Mouse (Mus musculus): ENCODE results near the gene Gm49373.

The Gm49373 gene

DNA sequence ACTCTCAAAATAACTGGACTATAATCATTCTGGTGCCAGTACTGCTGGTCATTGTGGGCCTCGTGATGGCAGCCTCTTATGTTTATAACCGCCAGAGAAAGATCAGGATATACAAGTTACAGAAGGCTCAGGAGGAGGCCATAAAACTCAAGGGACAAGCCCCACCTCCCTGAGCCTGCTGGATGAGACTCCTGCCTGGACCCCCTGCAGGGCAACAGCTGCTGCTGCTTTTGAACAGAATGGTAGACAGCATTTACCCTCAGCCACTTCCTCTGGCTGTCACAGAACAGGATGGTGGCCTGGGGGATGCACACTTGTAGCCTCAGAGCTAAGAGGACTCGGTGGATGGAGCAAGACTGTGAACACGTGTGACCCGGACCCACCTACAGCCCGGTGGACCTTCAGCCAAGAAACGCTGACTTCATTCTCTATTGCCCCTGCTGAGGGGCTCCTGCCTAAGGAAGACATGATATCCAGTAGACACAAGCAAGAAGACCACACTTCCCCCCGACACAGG lies 45.1 kb downstream of the Gm49373 start:
- DNase-seq (ENCODE audit: low spot score) = no peak

DNA sequence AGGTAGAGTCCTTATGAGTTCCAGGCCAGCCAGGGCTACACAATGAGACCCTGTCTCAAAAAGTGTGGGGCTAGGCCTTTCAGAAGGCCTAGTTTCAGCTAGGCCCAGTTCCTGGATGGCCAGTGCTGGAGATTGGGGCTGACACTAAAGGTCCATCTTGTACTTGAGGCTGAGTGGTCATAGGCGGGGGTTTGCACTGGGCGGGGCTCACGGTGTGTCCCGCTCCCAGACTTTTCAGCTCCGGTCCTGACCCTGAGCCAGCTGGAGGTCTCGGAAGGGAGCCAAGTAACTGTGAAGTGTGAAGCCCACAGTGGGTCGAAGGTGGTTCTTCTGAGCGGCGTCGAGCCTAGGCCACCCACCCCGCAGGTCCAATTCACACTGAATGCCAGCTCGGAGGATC lies 46.0 kb downstream of the Gm49373 start:
- no peak for DNase-seq (ENCODE audit: low spot score)

DNA sequence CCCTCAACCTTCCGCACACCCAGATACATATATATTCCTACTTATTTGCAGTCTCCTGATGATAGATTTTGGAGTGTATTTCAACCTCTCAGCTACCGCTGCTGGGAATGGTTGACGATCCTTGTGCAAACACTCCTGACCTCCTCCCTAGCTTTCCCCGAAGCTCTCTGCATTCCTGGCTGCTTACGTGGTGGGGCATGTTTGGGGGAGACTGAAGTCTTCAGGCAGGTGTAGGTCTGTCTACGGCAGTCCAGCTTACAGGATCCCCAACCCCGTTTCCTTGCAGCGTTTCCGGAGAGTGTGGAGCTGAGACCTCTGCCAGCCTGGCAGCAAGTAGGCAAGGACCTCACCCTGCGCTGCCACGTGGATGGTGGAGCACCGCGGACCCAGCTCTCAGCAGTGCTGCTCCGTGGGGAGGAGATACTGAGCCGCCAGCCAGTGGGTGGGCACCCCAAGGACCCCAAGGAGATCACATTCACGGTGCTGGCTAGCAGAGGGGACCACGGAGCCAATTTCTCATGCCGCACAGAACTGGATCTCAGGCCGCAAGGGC lies 47.6 kb downstream of the Gm49373 start:
- DNase-seq (ENCODE audit: low spot score) = no peak

DNA sequence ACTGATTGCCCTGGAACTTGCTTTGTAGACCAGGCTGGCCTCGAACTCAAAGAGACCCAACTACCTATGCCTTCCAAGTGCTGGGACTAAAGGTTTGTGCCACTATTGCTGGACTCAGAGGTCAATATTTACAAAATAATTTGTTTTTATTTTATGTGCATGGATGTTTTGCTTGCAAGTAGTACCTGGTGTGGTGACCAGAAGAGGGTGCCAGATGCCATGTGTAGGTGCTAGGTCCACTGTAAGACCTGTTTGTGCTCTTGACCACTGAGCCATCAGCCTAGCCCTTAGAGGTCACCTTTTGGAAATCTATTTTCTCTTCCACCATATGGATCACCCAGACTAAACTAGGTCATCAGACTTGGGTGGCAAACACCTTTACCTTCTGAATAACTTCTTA lies 50.2 kb downstream of the Gm49373 start:
- DNase-seq (ENCODE audit: low spot score) = no peak

DNA sequence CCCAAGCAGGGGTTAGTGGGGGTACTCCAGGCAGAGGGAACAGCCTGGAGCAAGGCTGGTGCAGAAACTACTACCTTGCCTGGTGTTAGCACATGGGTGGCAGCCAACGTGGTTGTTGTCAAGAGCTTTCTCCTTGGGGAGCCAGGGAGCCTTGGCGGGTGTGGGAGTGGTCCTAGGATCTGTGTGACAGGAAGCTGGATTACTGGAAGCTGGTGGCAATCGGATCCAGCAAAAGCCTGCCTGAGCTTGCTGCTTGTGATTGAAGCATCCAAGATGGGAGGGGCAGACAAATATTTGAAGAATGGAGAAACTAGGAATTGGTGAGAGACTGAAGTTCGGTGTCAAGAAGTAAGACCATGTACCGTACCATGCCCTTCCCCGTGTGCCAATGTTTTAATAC lies 50.6 kb downstream of the Gm49373 start:
- DNase-seq (ENCODE audit: low spot score) = no peak

DNA sequence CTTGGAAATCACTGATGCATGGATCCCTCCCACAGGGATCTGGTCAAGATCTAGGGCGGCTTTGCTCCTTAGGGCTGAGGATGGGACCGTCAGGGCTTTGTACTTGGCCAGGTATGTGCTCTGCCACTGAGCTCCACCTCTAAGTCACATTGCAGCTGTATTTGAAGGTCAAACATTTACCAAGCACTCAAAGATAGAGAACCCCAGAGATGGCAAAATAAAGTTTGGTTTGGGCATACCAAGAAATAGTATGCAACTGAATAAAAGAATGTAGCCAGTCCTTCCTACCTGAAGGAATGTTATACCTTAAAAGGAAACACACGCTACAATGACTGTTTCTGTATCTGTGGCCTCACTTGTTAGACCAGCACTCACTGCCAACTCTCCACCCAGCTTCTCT lies 51.5 kb downstream of the Gm49373 start:
- DNase-seq (ENCODE audit: low spot score) = no peak

DNA sequence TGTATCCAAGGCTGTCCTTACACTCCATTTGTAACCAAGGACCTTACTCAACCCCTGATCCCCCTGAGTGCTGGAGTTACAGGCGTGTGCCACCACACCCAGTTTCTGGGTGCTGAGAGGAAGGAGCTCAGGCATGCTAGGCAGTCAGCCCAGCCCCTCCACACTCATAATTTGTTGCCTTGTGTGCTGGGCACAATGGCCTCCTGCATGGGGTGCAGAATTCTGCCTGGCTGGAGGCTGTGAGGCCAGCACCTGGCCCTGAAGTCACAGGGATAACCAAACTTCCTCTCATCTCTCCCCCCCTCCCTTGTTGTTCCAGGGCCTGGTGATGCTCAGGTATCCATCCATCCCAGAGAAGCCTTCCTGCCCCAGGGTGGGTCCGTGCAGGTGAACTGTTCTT lies 54.3 kb downstream of the Gm49373 start:
- no peak for DNase-seq (ENCODE audit: low spot score)

DNA sequence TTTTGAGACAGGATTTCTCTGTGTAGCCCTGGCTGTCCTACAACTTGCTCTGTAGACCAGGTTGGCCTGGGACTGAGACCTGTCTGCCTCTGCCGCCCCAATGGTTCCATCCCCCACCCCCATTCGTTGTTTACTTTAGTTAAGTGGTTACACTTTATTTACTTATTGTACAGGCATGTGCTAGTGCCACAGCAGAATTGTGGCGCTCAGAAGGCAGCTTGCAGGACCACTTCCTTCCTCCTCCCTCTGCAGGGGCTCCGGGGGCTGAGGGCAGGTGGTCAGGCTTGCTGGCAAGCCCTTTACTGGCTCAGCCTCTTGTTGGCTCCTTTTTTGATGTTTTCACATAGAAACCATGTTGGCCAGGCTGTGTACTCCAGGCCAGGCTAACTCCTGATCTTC lies 55.7 kb downstream of the Gm49373 start:
- no peak for DNase-seq (ENCODE audit: low spot score)

DNA sequence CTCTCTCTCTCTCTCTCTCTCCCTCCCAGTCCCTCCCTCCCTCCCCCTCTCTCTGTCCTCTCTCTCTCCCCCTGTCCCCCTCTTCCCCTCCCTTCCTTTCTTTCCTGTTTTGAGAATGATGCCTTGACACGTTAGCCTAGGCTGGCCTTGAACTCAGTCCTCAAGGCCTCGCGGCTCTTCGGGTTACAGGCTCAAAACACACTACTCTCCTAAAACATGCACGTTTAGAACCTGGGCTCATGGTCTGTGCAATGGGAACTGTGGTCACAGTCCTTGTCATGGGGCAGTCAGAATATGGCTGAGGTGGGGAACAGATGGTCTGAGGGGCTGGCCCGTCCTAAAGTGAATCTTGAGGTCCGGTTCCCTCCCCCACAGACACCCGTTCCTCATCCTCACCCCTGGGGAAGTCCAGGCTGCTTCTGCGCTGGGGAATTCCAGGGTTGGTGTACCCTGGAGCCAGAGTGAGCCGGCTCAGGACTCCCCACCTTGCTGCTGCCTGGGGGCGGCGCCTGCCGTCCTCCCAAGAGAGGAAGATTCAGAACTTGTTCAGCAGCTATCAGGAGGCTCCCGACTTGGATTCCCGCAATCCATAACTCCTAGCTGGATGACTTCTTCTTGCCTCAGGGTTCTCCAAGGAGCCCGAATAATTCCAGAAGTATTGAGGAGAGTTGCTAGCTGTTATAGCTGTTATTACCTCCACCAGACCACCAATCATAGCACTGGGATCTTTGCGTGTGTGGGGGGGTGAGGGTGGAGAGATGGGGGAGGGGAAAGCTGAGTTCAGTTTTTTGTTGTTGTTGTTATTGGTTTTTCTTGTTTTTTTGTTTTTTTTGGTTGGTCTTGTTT lies 56.3 kb downstream of the Gm49373 start:
- DNase-seq (ENCODE audit: low spot score) = no peak

DNA sequence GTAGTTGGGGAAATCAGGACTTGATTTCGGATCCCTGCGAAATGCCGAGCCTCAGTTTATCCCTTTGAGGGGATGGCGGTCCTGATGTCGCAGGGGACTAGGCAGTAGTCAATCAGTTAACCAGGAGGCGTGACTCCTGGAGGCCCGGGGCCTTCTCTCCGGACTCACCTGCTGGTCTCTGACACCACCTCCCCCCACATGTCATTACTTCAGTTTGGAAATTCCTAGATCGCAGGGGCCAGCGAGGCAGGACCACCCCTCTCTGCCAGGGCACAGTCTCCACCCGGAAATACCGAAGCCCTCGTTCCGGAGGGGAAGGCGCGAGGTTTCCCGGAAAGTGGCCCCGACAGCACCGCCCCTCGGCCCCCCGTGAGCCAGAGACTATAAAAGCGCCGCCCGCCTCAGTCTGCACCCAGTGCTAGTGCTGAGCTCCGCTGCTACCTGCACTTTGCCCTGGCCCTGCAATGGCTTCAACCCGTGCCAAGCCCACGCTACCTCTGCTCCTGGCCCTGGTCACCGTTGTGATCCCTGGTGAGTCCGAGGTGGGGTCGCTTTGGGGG lies 57.2 kb downstream of the Gm49373 start, which contains the start of gene Icam1:
TSS of gene Icam1 (plus strand) at position 415 of the 560 bp plus-strand sequence.
- no peak for DNase-seq (ENCODE audit: low spot score)

DNA sequence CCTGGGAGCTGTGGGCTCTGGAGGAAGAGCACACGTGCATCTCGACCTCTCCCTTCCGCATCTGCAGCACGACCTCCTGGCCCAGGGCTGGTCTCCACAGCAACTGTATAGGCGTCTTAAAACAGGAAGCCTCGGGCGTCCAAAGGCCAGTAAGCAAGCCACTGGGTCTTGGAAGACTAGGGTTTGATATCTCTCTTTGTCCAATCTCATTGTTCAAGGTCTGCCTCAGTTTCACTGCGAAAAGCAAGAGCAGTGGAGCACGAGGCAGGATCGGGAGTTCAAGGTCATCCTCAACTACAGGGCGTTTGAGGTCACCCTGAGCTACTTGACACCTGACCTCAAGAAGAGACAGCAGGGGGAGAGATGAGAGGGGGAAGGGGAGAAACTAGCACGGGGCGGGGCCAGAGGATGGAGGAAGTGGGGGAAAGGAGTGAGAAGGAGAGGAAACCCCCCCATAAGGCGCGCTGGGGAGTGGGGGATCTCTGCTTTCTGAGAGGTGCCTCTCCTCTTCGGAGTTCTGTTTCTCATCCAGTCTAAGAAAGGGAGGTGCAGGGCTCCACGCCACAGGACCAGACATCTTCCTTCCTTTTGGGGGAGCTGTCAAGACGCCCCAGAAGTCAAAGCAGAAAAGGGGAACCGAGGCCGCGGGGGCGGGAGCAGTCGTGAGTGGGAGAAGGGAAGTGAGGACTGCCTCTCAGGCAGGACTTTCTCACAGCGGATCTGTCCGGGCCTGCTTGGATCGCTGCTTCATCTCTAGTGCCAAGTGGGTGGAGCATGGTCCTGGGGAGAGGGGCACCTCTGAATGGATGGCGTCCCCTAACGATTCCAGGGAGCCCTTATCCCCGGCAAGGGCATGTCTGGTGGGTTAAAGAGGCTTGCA lies 58.0 kb downstream of the Gm49373 start:
- no peak for DNase-seq (ENCODE audit: low spot score)

Measured in layer of hippocampus, adult 9-10 months (tissue).